Mouse (Mus musculus): ENCODE results near the gene Phf2. TPM values are rescaled to one million over a fixed set of nuclear protein-coding genes. Genes with fewer than 3 reads are reported as not detected.

Gene Phf2
- total RNA-seq, 1 experiment from 2014 or later: 10.0 TPM

DNA sequence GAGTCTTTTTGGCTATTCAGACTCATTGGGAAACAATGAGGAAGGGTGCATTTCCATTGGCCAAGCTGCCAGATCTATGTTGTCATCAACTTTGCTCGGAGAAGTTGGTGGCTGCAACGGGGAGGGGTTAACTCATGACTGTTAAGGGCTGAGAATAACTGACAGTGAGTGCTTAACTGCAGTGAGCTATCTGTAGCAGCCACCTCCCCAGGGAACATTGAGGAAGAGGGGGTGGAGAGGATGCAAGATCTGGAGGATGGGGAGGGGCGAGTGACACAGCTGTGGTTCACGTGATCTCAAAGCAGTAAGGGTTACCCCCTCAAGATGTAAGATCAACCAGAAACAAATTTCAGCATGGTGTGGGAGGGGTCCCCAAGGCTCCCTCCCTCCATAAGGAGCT lies 92.8 kb downstream of the Phf2 start:
- no peak for ATAC-seq (replicated peaks; ENCODE audit: insufficient number of reproducible peaks, low FRiP score, low TSS enrichment, poor library complexity, severe bottlenecking)

DNA sequence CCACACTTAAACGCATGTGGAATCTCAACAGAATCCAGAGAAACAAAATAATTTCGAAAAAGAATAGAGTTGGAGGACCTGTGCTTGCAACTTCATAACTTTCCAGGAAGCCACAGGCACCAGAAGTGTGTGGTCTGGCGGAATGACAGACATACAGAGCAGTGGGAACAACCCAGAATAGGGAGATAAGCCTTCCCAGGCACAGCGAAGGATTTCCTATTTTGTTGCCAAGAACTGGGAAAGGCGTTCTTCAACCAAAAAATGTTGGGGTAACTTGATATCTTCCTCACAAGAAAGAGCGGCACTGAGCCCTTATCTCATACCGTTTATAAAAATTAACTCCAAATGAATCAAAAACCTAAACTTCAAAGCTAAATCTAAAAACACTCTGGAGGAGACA lies 96.4 kb downstream of the Phf2 start:
- no peak for ATAC-seq (replicated peaks; ENCODE audit: insufficient number of reproducible peaks, low FRiP score, low TSS enrichment, poor library complexity, severe bottlenecking)

DNA sequence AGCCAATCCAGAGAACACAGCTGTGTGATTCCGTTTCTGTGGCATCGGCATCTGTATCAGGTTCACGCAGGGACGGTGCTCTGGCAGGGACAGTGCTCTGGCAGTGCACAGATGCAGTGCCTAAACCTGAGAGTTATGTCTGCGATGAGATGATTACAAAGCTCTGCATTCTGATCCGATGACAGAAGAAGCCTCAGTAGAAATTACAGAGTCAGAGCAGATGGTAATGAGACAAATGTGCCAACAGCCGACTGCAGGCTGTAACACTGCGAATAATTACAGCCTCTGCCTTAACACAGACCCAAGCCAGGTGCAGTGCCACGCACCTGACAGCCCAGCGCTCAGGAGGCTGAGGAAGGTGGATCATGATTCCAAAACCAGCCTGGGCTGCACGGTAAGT lies 102.8 kb downstream of the Phf2 start:
- ATAC-seq (replicated peaks; ENCODE audit: insufficient number of reproducible peaks, low FRiP score, low TSS enrichment, poor library complexity, severe bottlenecking): no peak

DNA sequence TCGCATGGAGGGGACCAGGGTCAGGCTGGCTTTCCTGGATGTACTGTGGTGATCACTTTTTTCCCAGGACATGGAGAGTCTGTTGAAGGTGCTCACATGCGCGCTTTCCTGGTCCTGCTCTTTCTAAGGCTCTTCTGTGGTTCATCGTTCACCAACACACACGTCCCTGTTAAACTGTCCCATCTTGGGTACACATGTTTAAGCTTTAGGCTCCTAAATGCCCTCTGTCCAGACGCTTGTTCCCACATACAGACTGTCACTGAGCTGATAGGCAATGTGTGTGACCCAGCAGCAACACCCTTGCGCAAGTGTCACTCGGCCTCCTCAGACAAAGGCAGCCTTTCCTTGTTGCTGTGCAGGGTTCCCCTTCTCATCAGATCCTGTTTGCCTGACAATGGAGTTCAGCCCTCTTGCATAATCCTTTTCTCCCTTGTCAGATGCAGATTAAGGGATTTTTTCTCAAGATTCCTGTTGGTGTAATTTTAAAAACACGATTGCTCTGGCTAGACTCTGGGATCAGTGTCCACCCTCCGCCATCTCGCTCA lies 107.1 kb downstream of the Phf2 start:
- ATAC-seq (replicated peaks; ENCODE audit: insufficient number of reproducible peaks, low FRiP score, low TSS enrichment, poor library complexity, severe bottlenecking): no peak

- no peak for ATAC-seq (replicated peaks; ENCODE audit: insufficient number of reproducible peaks, low FRiP score, low TSS enrichment, poor library complexity, severe bottlenecking)
Measured at GRCm38 (mm10) chr13:48760855-48761436, 110.0 kb downstream of the Phf2 start.

GRCm38 (mm10) chr13:48756769-48757168 lies 114.2 kb downstream of the Phf2 start:
- no peak for ATAC-seq (replicated peaks; ENCODE audit: insufficient number of reproducible peaks, low FRiP score, low TSS enrichment, poor library complexity, severe bottlenecking)

Other genes starting within 250 kb of the Phf2 start
- gene Ptpdc1, start 245.5 kb downstream of the Phf2 start, total RNA-seq (2017): 1.3 to 2.7 TPM (median 1.5 TPM) in 3 replicates
- not detected in 3 replicates for gene Barx1, start 208.1 kb downstream of the Phf2 start, total RNA-seq (2017)
- 69.3 to 102 TPM (median 72.9 TPM) in 3 replicates for gene Fam120a, start 96.9 kb upstream of the Phf2 start, total RNA-seq (2017)

All from monocyte, adult 5-6 weeks (primary cell).